Comparison of ENCODE assay signal across 8 mouse cellular contexts in genomic region chr7:141447110-141447991, GRCm38 (mm10). TPM values are rescaled to one million over a fixed set of nuclear protein-coding genes. Genes with fewer than 3 reads are reported as not detected.
DNase-seq lines count a peak whose midpoint lies in the region; ATAC-seq and TF ChIP-seq lines count a peak whose summit lies in the region.

Rplp2 (plus strand) TSS chr7:141447370.

- peaks cover 0 to 11% of the 10 kb centered on the region in 2 experiments; a peak in 2 of 4 replicates for H3K4me1 ChIP-seq in ES-E14 (ENCODE audit: control insufficient read depth in 2 of 2, insufficient read depth in 2 of 2, low read length in 2 of 2, poor library complexity in 1 of 2)
- peaks cover 26% of the 10 kb centered on the region for H3K4me1 ChIP-seq in forebrain, embryonic 16.5 days (replicated peaks; ENCODE audit: control insufficient read depth, insufficient read depth, low read length)
- peaks cover 41% of the 10 kb centered on the region for H3K4me1 ChIP-seq in lung, embryonic 15.5 days

- H3K4me3 ChIP-seq in ES-E14 (ENCODE audit: insufficient read depth in 1 of 2, low read depth in 1 of 2, low read length in 2 of 2, poor library complexity in 1 of 2, severe bottlenecking in 1 of 2), result peak within 1 kb of the TSS; percentile 89 to 93
- H3K4me3 ChIP-seq in forebrain, embryonic 16.5 days (replicated peaks; ENCODE audit: low read length), result peak within 1 kb of the TSS; percentile 86
- H3K4me3 ChIP-seq in lung, embryonic 15.5 days, result peak within 1 kb of the TSS; percentile 66

- H3K27me3 ChIP-seq in forebrain, embryonic 16.5 days (replicated peaks; ENCODE audit: control insufficient read depth, insufficient read depth, low read length), result no peaks in the 10 kb centered on the region
- no peaks in the 10 kb centered on the region for H3K27me3 ChIP-seq in lung, embryonic 15.5 days

- H3K9ac ChIP-seq in ES-E14 (ENCODE audit: insufficient read depth, low read depth, low read length, poor library complexity, severe bottlenecking), result peak within 1 kb of the TSS; percentile 98
- peak within 1 kb of the TSS; percentile 83 for H3K9ac ChIP-seq in forebrain, embryonic 16.5 days (replicated peaks; ENCODE audit: low read depth, low read length)
- peak within 1 kb of the TSS; percentile 79 for H3K9ac ChIP-seq in lung, embryonic 15.5 days

- peak within 1 kb of the TSS; percentile 84 for H3K27ac ChIP-seq in ES-E14 (ENCODE audit: insufficient read depth, low read depth, low read length, poor library complexity, severe bottlenecking)
- peak within 1 kb of the TSS; percentile 89 for H3K27ac ChIP-seq in forebrain, embryonic 16.5 days (ENCODE audit: low read length)
- H3K27ac ChIP-seq in lung, embryonic 15.5 days, result peak within 1 kb of the TSS; percentile 85

- H3K9me3 ChIP-seq in ES-E14 (ENCODE audit: control insufficient read depth, insufficient read depth, low read depth, low read length), result no peaks in the 10 kb centered on the region
- no peaks in the 10 kb centered on the region for H3K9me3 ChIP-seq in forebrain, embryonic 16.5 days (ENCODE audit: control insufficient read depth, low read length)
- H3K9me3 ChIP-seq in lung, embryonic 15.5 days, result no peaks in the 10 kb centered on the region

- peak within 1 kb of the TSS; percentile 70 for H3K4me2 ChIP-seq in forebrain, embryonic 16.5 days (ENCODE audit: low read length)
- peak within 1 kb of the TSS; percentile 55 for H3K4me2 ChIP-seq in lung, embryonic 15.5 days

- DNase-seq in ES-E14 (ENCODE audit: low read depth, low spot score), result peak; percentile 90
- DNase-seq in cerebellum, adult 11-12 months, result peak; percentile 92
- peak; percentile 92 to 97 for DNase-seq in heart, postnatal 36 days
- peak; percentile 92 to 95 for DNase-seq in layer of hippocampus, adult 8-10 months (ENCODE audit: low spot score in 2 of 2)
- DNase-seq in ovary, adult 18-20 months (ENCODE audit: low spot score), result peak; percentile 89
- DNase-seq in thymus, postnatal 0 days (ENCODE audit: low spot score), result peak; percentile 94

- intact Hi-C loops in heart, postnatal 36 days (cut with DNase I), result no loop called here

- ATAC-seq in forebrain, embryonic 16.5 days, result peak; percentile 95
- ATAC-seq in lung, embryonic 15.5 days (ENCODE audit: borderline replicate concordance, extremely low read depth, low FRiP score, low TSS enrichment), result peak; percentile 89

- peaks cover 41% of the 10 kb centered on the region for H3K36me3 ChIP-seq in ES-E14 (ENCODE audit: control insufficient read depth, insufficient read depth, low read length, poor library complexity, severe bottlenecking)
- H3K36me3 ChIP-seq in forebrain, embryonic 16.5 days (ENCODE audit: control insufficient read depth, insufficient read depth), result peaks cover 12% of the 10 kb centered on the region
- H3K36me3 ChIP-seq in lung, embryonic 15.5 days, result peaks cover 40% of the 10 kb centered on the region

- in situ Hi-C loops in ES-E14 (cut with MboI; ENCODE audit: low sequenced_read_pairs in 2 of 2, unreplicated experiment in 2 of 2), result no loop called here

- under 1% methylated on average over 63 of the region's 63 CpGs for WGBS in forebrain, embryonic 16.5 days
- WGBS in lung, embryonic 15.5 days, result under 1% methylated on average over 63 of the region's 63 CpGs

TF ChIP-seq in ES-E14, 5 proteins besides CTCF, POLR2A, EP300 and RAD21:
- TF ChIP-seq MAFK (IDR thresholded peaks at IDR 0.05; ENCODE audit: insufficient read depth, low read depth, low read length), result 0 out of 2 replicates have a peak, but pooled peaks have one; percentile 8
- no peak for TF ChIP-seq ZC3H11A (IDR thresholded peaks at IDR 0.05; ENCODE audit: borderline replicate concordance, low read depth, low read length)
- peak; percentile 73; the same call in 1 of the 2 replicates for TF ChIP-seq ZNF384 (IDR thresholded peaks at IDR 0.05; ENCODE audit: low read depth, low read length)
- TF ChIP-seq CHD2 (IDR thresholded peaks at IDR 0.05; ENCODE audit: low read depth, low read length), result no peak
- TF ChIP-seq HCFC1 (IDR thresholded peaks at IDR 0.05; ENCODE audit: borderline replicate concordance, insufficient read depth, low read length), result peak; percentile 93

RNA-seq across cellular contexts. Expression of gene Rplp2, which starts in this region (rescaled TPM):
- 3,085 and 4,150 TPM in 2 replicates for total RNA-seq in ES-E14 (2012; rRNA removed)
- 684 and 749 TPM in 2 replicates for polyA plus RNA-seq in forebrain, embryonic 16.5 days (2015; fragmentation: Nextera tagmentation; extraction: Ambion mirVana)
- total RNA-seq in heart, postnatal 36 days (2021), result 100 to 1,000 TPM; 885 to 891 TPM
- 100 to 1,000 TPM; 490 to 734 (median 578) TPM for total RNA-seq in layer of hippocampus, adult 8-10 months (2022)
- 1,155 and 1,294 TPM in 2 replicates for polyA plus RNA-seq in lung, embryonic 15.5 days (2015; fragmentation: Nextera tagmentation; extraction: Ambion mirVana)
- polyA plus RNA-seq in thymus, postnatal 0 days (2015; fragmentation: Nextera tagmentation; extraction: Ambion mirVana), result 2,028 and 2,062 TPM in 2 replicates

Comparison
In these comparisons a context has a peak if more than half of its experiments do, and no peak if none do; other contexts are left out.
1. Peak in every context shown above with its lines: DNase-seq, ATAC-seq, H3K4me3 ChIP-seq and H3K27ac ChIP-seq.